Mouse (Mus musculus) retina, adult 2 months (tissue): ENCODE results near the gene Nfs1.
"Not testable (repeated sequence)": the region's sequence is repeated elsewhere in the genome, so short reads cannot be mapped to it uniquely, and the experiment has no call there.

ENCODE experiments used
- DNase-seq: peaks from one replicate; pipeline ENCODE4 v3.0.0-alpha.2; 2012; ENCODE audit warnings: low read depth, low spot score

The Nfs1 gene

GRCm38 (mm10) chr2:156143953-156144724 is at the start of gene Nfs1, which contains the start of gene Romo1:
Gene Nfs1, minus strand, starts transcription at chr2:156144186.
Gene Romo1, plus strand, starts transcription at chr2:156144039.
- peak; percentile 75 for DNase-seq

- DNase-seq = no peak
Observed at GRCm38 (mm10) chr2:156193066-156193862, 49.3 kb upstream of the Nfs1 start.

GRCm38 (mm10) chr2:156192068-156192467 is 48.1 kb upstream of the Nfs1 start:
- DNase-seq = no peak

- DNase-seq = no peak
Observed at GRCm38 (mm10) chr2:156191540-156191939, 47.6 kb upstream of the Nfs1 start.

- no peak for DNase-seq
Observed at GRCm38 (mm10) chr2:156190004-156190896, 46.3 kb upstream of the Nfs1 start.

GRCm38 (mm10) chr2:156189241-156189640 is 45.3 kb upstream of the Nfs1 start:
- not testable (repeated sequence) for DNase-seq

- DNase-seq = no peak
Observed at GRCm38 (mm10) chr2:156181592-156181991, 37.6 kb upstream of the Nfs1 start.

- no peak for DNase-seq
Observed at GRCm38 (mm10) chr2:156180824-156181590, 37.0 kb upstream of the Nfs1 start.

GRCm38 (mm10) chr2:156180094-156180821 is 36.3 kb upstream of the Nfs1 start, which contains the start of gene Rbm39:
Gene Rbm39, minus strand, starts transcription at chr2:156180238.
- peak; percentile 99 for DNase-seq

- no peak for DNase-seq
Observed at GRCm38 (mm10) chr2:156179796-156180093, 35.8 kb upstream of the Nfs1 start.

- peak; percentile 42 for DNase-seq
Observed at GRCm38 (mm10) chr2:156179046-156179795, 35.2 kb upstream of the Nfs1 start.

- DNase-seq = no peak
Observed at GRCm38 (mm10) chr2:156177651-156178050, 33.7 kb upstream of the Nfs1 start.

GRCm38 (mm10) chr2:156177079-156177478 is 33.1 kb upstream of the Nfs1 start:
- no peak for DNase-seq

- no peak for DNase-seq
Observed at GRCm38 (mm10) chr2:156166557-156166956, 22.6 kb upstream of the Nfs1 start.

- DNase-seq = no peak
Observed at GRCm38 (mm10) chr2:156165478-156165877, 21.5 kb upstream of the Nfs1 start.

GRCm38 (mm10) chr2:156151538-156151937 is 7.6 kb upstream of the Nfs1 start:
- DNase-seq = no peak

- no peak for DNase-seq
Observed at GRCm38 (mm10) chr2:156147316-156147915, 3.4 kb upstream of the Nfs1 start.

- DNase-seq = no peak
Observed at GRCm38 (mm10) chr2:156146272-156146989, 2.4 kb upstream of the Nfs1 start.
